Mouse (Mus musculus) limb, embryonic 12.5 days (tissue): ENCODE data around the gene Fmo5. TPM values are rescaled to one million over a fixed set of nuclear protein-coding genes. Genes with fewer than 3 reads are reported as not detected.

Experiments
- ATAC-seq: fragments of 200-750 bp; cut with Nextera tagmentation; 2 replicates; pipeline ENCODE4 v1.8.0; 2017; ENCODE audit warnings: low read depth, moderate TSS enrichment; ENCODE audit not compliant: insufficient number of reproducible peaks, insufficient read depth, low FRiP score, low TSS enrichment
- H3K27ac ChIP-seq: fragments of 300-500 bp; sonication (generic); 2 replicates; pipeline ENCODE4 v1.5.1; 2016; ENCODE audit warnings: mild to moderate bottlenecking, moderate library complexity
- H3K27me3 ChIP-seq: fragments of 300-500 bp; sonication (generic); 2 replicates; pipeline ENCODE4 v1.6.1; 2016; ENCODE audit warnings: mild to moderate bottlenecking, moderate library complexity
- H3K36me3 ChIP-seq: fragments of 300-500 bp; sonication (generic); 2 replicates; pipeline ENCODE4 v1.6.1; 2016; ENCODE audit warnings: mild to moderate bottlenecking, moderate library complexity
- H3K4me1 ChIP-seq: fragments of 300-500 bp; sonication (generic); replicated peaks from 2 replicates; pipeline ENCODE4 v1.6.1; 2016
- H3K4me2 ChIP-seq: fragments of 300-500 bp; sonication (generic); 2 replicates; pipeline ENCODE4 v1.6.1; 2016; ENCODE audit warnings: mild to moderate bottlenecking, moderate library complexity
- H3K4me3 ChIP-seq: fragments of 300-500 bp; sonication (generic); replicated peaks from 2 replicates; pipeline ENCODE4 v1.5.1; 2016; ENCODE audit warnings: mild to moderate bottlenecking
- H3K9ac ChIP-seq: fragments of 300-500 bp; sonication (generic); replicated peaks from 2 replicates; pipeline ENCODE4 v1.6.1; 2016; ENCODE audit warnings: mild to moderate bottlenecking, moderate library complexity
- H3K9me3 ChIP-seq: fragments of 300-500 bp; sonication (generic); 2 replicates; pipeline ENCODE4 v1.6.1; 2016; ENCODE audit warnings: mild to moderate bottlenecking, moderate library complexity
- WGBS: fragments of 180-500 bp; shearing (Covaris S2); methylation state at CpG from one replicate; pipeline ENCODE4 v1.1.7; 2016; 5-methylcytosine and 5-hydroxymethylcytosine counted together
- polyA plus RNA-seq: library from polyadenylated mRNA; unstranded; fragments of >200 nt; fragmentation: Nextera tagmentation; extraction: Ambion mirVana; gene quantifications from 2 replicates; pipeline ENCODE4 v1.2.1, GENCODE M21; 2016

The Fmo5 gene
- polyA plus RNA-seq, 1 experiment from 2014 or later = 1.4 TPM

DNA sequence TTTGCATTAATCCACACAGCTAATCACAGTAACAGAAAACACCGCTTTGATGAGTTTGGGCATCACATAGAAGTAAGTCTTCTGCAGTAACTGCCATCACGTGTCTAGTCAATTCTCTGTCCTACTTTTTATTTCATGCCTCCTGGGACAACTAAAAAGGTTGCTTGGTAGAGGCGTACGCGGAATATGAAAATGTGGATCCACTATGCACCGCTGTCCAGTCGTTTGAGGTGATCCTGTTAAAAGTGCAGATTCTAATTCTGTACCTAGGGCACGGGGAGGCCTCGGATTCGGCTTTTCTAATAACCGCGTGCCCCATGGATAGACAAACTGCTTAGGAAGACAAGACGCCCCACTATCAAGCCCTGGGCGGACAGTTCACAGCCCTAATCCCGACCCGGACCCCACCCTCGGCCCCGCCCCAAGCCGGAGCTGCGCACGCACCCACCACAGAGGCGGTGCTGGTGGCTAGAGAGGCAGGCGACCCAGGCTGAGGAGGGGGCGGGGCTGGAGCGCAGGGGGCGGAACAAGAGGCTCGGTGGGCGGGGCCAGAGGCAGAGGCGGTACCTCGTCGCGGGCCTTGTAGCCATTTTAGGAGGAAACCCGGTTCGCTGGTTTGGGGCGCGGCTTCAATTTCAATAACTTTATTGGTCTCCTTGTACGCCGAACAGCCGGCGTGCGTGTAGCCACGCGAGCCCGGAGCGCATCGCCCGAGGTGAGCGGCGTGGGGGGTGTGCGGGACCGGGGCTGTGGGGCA lies 29.2 kb downstream of the Fmo5 start, which contains the start of gene Prkab2:
Prkab2 (plus strand) TSS at position 539 of the 757 bp plus-strand sequence.
- 2% methylated on average over 51 of the region's 51 CpGs for WGBS
- peak; percentile 94 for ATAC-seq
- Histone ChIP-seq H3K36me3 (no peaks in the 10 kb centered on the region; the same call in 1 of the 2 replicates), H3K9ac (peak within 1 kb of the TSS; percentile 65), H3K27ac (0 out of 2 replicates have a peak within 1 kb of the TSS, but pooled peaks have one; percentile 23), H3K9me3 (no peaks in the 10 kb centered on the region), H3K27me3 (no peaks in the 10 kb centered on the region), H3K4me1 (peaks cover 27% of the 10 kb centered on the region), H3K4me2 (peak within 1 kb of the TSS; percentile 76), H3K4me3 (peak within 1 kb of the TSS; percentile 84)

DNA sequence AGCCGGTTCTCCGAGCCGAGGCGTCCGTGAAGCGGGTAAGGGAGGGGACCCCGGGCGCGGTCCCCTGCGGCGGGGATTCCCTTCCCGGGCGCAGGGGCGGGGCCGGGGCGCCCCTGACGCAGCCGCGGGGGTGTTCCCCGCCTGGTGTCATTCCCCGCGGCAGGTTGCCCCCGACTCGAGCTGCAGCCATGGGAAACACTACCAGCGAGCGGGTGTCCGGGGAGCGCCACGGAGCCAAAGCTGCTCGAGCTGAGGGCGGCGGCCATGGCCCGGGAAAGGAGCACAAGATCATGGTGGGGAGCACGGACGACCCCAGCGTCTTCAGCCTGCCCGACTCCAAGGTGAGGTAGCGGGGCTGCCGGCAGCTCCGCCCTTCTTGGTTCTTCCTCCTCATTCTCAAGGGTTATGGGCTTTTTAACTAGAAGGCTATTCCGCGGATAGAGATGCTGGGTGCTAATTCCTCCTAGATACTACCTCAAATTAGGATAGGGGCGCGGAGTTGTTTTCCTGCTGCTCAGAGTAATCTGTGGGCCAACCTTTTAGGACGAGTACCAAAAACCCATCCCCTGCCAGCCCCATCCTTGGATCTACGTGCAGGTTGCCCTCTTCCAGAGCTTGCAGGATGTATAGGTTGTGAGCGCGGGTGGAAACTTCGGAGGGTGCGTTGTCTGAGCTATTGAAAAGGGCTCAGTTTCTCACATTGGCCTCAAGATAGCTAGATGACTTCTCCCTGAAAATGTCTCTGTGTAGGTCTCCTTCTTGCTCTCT lies 30.0 kb downstream of the Fmo5 start:
- Histone ChIP-seq H3K27ac (0 out of 2 replicates have a peak overlapping the region, but pooled peaks have one; percentile 23), H3K27me3 (no peaks in the 10 kb centered on the region), H3K9me3 (no peaks in the 10 kb centered on the region), H3K4me3 (peak overlapping the region; percentile 84), H3K9ac (peak overlapping the region; percentile 65), H3K36me3 (peaks cover 4% of the 10 kb centered on the region; the same call in 1 of the 2 replicates), H3K4me1 (peaks cover 27% of the 10 kb centered on the region), H3K4me2 (peak overlapping the region; percentile 76)
- WGBS = 1% methylated on average over 50 of the region's 50 CpGs
- no peak; the same call in none of the 2 replicates for ATAC-seq

DNA sequence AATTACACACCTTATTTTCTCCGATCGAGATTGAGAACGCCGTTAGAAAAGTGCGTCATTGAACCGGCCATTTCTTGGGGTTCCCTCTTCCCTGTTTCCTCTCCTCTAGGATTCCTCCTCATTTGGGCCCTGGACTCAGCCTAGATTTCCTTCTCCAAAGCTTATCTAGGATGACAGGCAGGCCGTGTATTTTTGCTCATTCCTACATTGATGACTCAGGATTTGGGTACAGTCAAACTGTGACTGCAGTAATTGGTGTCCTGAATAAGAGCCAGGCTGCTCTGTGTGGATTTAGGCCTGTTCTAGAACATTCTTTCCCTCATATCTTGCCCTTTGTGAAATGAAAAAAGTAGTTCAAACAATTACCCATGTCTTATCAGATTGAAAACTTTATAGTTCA lies 31.1 kb downstream of the Fmo5 start:
- WGBS = 92% methylated on average over 7 of the region's 7 CpGs
- H3K9me3 ChIP-seq = no peaks in the 10 kb centered on the region
- no peaks in the 10 kb centered on the region for H3K27me3 ChIP-seq
- no peak for ATAC-seq
- 0 out of 2 replicates have a peak overlapping the region, but pooled peaks have one; percentile 76 for H3K4me2 ChIP-seq
- H3K4me1 ChIP-seq = peaks cover 27% of the 10 kb centered on the region
- no peak overlapping the region for H3K9ac ChIP-seq
- peaks cover 15% of the 10 kb centered on the region; the same call in 1 of the 2 replicates for H3K36me3 ChIP-seq
- no peak overlapping the region for H3K27ac ChIP-seq
- H3K4me3 ChIP-seq = no peak overlapping the region

DNA sequence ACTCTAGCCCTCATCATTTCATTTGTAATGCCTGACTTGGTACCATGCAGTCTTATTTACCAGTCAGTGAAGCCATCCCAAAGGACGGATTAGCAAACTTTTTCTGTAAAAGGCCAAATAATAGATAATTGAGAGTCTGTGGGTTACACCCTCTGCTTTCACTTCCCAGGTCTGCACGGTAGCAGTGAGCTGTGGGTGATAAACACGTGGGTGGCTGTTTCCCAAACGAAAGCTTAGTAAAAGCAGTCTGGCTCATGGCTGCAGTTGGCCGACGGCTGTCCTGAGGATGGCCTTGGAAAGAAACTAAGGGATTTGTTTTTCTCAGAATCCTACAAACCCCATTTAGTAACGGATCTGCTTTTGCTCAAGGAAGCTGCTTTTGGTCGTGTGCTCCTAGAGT lies 32.6 kb downstream of the Fmo5 start:
- ATAC-seq = no peak
- no peak overlapping the region for H3K4me3 ChIP-seq
- no peaks in the 10 kb centered on the region for H3K27me3 ChIP-seq
- H3K36me3 ChIP-seq = peaks cover 24% of the 10 kb centered on the region
- H3K9me3 ChIP-seq = no peaks in the 10 kb centered on the region
- no peak overlapping the region for H3K27ac ChIP-seq
- WGBS = 52% methylated on average over 8 of the region's 8 CpGs
- H3K4me2 ChIP-seq = no peak overlapping the region
- no peak overlapping the region for H3K9ac ChIP-seq
- H3K4me1 ChIP-seq = peaks cover 27% of the 10 kb centered on the region

DNA sequence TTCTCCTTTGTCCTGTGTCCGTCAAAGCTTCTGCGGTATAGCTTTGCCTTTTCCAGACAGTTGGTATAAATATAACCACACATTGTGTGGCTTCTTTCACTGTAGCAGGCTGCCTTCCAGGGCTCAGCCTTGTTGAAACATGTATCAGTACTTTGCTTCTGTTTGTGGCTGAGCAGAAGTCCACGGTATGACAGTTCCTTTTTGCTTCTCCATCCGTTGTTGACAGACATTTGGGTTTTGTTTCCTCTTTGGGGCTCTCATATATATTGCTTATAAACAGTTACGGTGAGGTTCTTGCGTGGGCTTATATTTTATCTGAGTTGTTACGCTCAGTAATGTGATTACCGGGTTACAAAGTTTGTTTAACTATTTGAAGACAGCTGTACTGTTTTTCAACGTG lies 36.9 kb downstream of the Fmo5 start:
- H3K4me1 ChIP-seq = peaks cover 10% of the 10 kb centered on the region; the same call in 1 of the 2 replicates
- H3K9me3 ChIP-seq = no peaks in the 10 kb centered on the region
- no peak overlapping the region for H3K4me2 ChIP-seq
- H3K27me3 ChIP-seq = no peaks in the 10 kb centered on the region
- no peak overlapping the region for H3K4me3 ChIP-seq
- 94% methylated on average over 9 of the region's 9 CpGs for WGBS
- no peak overlapping the region for H3K27ac ChIP-seq
- no peak for ATAC-seq
- peaks cover 56% of the 10 kb centered on the region for H3K36me3 ChIP-seq
- no peak overlapping the region for H3K9ac ChIP-seq

DNA sequence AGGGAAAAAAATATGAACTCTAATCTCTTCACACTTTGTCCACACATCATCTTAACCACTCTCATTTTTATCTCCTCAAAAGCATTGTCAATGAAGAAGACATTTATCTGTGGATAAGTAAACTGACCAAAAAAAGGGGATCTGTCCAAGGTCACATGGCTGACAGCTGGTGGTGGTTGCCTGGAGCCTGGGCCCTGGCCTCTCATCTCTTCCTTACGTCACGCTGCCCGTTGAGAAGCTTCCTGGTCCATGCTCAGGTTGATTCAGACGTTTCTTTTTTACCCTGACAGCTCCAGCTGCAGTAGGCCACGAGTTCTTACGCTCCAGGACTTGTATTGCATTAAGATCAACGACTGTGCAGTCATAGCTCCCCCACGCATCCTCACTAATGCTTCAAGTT lies 37.5 kb downstream of the Fmo5 start:
- no peak overlapping the region for H3K4me3 ChIP-seq
- H3K4me2 ChIP-seq = no peak overlapping the region
- peaks cover 62% of the 10 kb centered on the region for H3K36me3 ChIP-seq
- peaks cover 7% of the 10 kb centered on the region; the same call in 1 of the 2 replicates for H3K4me1 ChIP-seq
- no peak overlapping the region for H3K27ac ChIP-seq
- H3K9me3 ChIP-seq = no peaks in the 10 kb centered on the region
- no peaks in the 10 kb centered on the region for H3K27me3 ChIP-seq
- no peak for ATAC-seq
- no peak overlapping the region for H3K9ac ChIP-seq
- 80% methylated on average over 8 of the region's 8 CpGs for WGBS

DNA sequence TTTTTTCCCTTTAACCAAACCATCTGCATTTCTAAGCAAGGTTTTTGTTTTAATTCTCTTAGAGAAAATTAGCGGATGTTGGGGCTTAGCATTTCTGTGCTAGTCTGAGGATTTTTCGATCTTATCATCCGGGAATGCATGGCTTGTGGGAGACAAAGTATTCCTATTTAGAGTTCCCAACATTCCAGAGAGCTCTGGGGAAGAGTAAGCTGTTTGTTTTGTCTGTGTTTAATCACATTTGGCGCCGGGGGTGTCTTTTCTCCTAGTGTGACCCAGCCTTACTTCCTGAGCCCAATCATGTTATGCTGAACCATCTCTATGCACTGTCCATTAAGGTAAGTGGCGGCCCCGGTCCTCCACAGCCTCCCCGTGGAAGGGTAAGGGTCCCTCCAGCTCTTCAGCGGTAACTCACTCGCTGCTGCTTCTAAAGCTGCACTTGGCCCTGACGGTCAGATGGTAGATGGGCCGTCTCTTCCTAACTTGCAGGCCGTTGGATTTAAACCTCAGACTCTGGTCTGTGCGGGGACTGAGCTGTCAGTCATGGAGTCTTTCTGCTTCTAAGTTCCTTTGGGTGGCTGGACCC lies 38.6 kb downstream of the Fmo5 start:
- WGBS = 90% methylated on average over 14 of the region's 14 CpGs
- Histone ChIP-seq H3K9ac (no peak overlapping the region), H3K4me2 (no peak overlapping the region), H3K9me3 (no peaks in the 10 kb centered on the region), H3K27me3 (no peaks in the 10 kb centered on the region), H3K36me3 (peaks cover 69% of the 10 kb centered on the region), H3K4me3 (no peak overlapping the region), H3K4me1 (peaks cover 1% of the 10 kb centered on the region; the same call in 1 of the 2 replicates), H3K27ac (no peak overlapping the region)
- no peak for ATAC-seq

DNA sequence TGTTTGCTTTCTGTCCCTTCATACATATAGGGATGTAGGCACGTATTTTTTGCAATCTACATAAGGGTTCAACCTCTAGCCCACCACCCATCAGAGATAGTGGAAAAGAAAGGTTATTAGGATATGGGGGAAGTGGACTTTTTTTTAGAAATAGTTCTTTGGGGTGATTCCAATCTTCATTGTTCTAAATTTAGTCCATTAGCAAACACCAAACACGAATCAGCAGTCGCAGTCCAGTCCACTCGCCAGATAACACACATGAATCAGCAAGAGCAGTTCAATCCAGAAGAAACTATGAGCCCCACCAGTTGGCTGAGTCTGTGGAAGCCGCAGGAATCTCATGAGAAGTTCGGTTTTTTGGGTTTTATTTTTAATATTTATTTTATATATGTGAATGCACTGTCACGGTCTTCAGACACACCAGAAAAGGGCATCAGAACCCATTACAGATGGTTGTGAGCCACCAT lies 46.1 kb downstream of the Fmo5 start, which contains the start of gene Gm17651:
Gm17651 (minus strand) TSS at position 51 of the 467 bp plus-strand sequence.
- 89% methylated on average over 7 of the region's 7 CpGs for WGBS
- H3K4me1 ChIP-seq = no peaks in the 10 kb centered on the region
- no peak for ATAC-seq

DNA sequence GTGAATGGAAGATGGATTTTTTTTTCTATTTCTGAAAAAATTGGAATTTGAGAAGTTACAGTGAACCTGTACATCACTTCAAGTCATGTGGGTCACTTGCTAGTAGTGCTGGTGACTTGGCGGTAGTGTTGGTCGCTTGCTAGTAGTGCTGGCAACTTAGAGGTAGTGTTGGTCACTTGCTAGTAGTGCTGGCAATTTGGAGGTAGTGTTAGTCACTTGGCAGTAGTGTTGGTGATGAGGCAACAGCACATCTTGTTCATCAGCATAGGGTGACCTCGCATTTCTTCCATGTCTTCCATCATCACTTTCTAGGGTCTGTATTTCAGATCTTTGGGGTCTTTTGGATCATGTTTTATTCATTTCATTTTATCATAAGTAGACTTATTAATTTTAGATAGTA lies 47.5 kb downstream of the Fmo5 start:
- Histone ChIP-seq H3K27ac (no peak overlapping the region), H3K4me1 (no peaks in the 10 kb centered on the region; the same call in 1 of the 2 replicates), H3K9ac (no peak overlapping the region), H3K27me3 (peaks cover 14% of the 10 kb centered on the region; the same call in 1 of the 2 replicates), H3K4me2 (no peak overlapping the region), H3K9me3 (no peaks in the 10 kb centered on the region), H3K4me3 (no peak overlapping the region), H3K36me3 (peaks cover 7% of the 10 kb centered on the region)
- 98% methylated on average over 3 of the region's 3 CpGs for WGBS
- ATAC-seq = no peak

More for the DNA sequence above, 46.1 kb downstream of the Fmo5 start, which contains the start of gene Gm17651:
- Histone ChIP-seq H3K9ac (no peak within 1 kb of the TSS), H3K27me3 (peaks cover 5% of the 10 kb centered on the region; the same call in 1 of the 2 replicates), H3K4me2 (no peak within 1 kb of the TSS), H3K27ac (no peak within 1 kb of the TSS), H3K4me3 (no peak within 1 kb of the TSS), H3K9me3 (no peaks in the 10 kb centered on the region), H3K36me3 (peaks cover 21% of the 10 kb centered on the region)

DNA sequence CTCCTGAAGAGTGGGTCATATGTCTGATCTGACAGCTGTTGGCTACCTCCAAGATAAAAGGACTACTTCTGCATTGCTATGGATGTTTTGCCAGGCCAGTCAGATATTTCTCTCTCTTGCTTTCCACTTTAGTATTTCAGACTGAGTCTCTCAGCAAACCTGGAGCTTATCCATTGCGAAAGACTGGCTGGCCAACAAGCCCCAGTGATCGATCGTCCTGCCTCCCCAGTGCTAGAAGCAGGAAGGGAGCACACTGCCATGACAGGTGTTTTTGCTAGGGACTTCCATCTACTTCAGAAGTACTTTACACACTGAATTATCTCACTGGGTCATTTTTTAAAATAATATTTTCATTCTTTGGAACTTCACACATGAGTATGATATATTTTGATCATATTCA lies 49.8 kb downstream of the Fmo5 start:
- Histone ChIP-seq H3K27ac (no peak overlapping the region), H3K9me3 (no peaks in the 10 kb centered on the region), H3K36me3 (no peaks in the 10 kb centered on the region), H3K4me1 (peaks cover 8% of the 10 kb centered on the region), H3K4me2 (no peak overlapping the region), H3K27me3 (peaks cover 29% of the 10 kb centered on the region), H3K4me3 (no peak overlapping the region), H3K9ac (no peak overlapping the region)
- no peak for ATAC-seq
- WGBS = 90% methylated on average over 3 of the region's 3 CpGs
